Mouse (Mus musculus): ENCODE data around the gene Pum2.
"Not testable (repeated sequence)": the region's sequence is repeated elsewhere in the genome, so short reads cannot be mapped to it uniquely, and the experiment has no call there.

Gene Pum2

GRCm38 (mm10) chr12:8673974-8674306 lies at the start of gene Pum2:
Pum2 (plus strand) TSS chr12:8674134.
- peak; percentile 73 for DNase-seq (ENCODE audit: low read depth)

- DNase-seq (ENCODE audit: low read depth) = no peak
Measured at GRCm38 (mm10) chr12:8629537-8629936, 44.4 kb upstream of the Pum2 start.

GRCm38 (mm10) chr12:8631691-8632090 lies 42.2 kb upstream of the Pum2 start:
- DNase-seq (ENCODE audit: low read depth) = no peak

- DNase-seq (ENCODE audit: low read depth) = no peak
Measured at GRCm38 (mm10) chr12:8632737-8633365, 41.1 kb upstream of the Pum2 start.

GRCm38 (mm10) chr12:8634306-8634705 lies 39.6 kb upstream of the Pum2 start:
- no peak for DNase-seq (ENCODE audit: low read depth)

GRCm38 (mm10) chr12:8635546-8635945 lies 38.4 kb upstream of the Pum2 start:
- DNase-seq (ENCODE audit: low read depth) = no peak

GRCm38 (mm10) chr12:8636945-8637344 lies 37.0 kb upstream of the Pum2 start:
- no peak for DNase-seq (ENCODE audit: low read depth)

GRCm38 (mm10) chr12:8638411-8639087 lies 35.4 kb upstream of the Pum2 start:
- DNase-seq (ENCODE audit: low read depth) = peak; percentile 83

GRCm38 (mm10) chr12:8640186-8640585 lies 33.7 kb upstream of the Pum2 start:
- not testable (repeated sequence) for DNase-seq (ENCODE audit: low read depth)

GRCm38 (mm10) chr12:8640711-8641424 lies 33.1 kb upstream of the Pum2 start:
- DNase-seq (ENCODE audit: low read depth) = peak; percentile 80

- no peak for DNase-seq (ENCODE audit: low read depth)
Measured at GRCm38 (mm10) chr12:8641425-8641735, 32.6 kb upstream of the Pum2 start.

- DNase-seq (ENCODE audit: low read depth) = not testable (repeated sequence)
Measured at GRCm38 (mm10) chr12:8648211-8648610, 25.7 kb upstream of the Pum2 start.

GRCm38 (mm10) chr12:8650027-8650426 lies 23.9 kb upstream of the Pum2 start:
- DNase-seq (ENCODE audit: low read depth) = not testable (repeated sequence)

GRCm38 (mm10) chr12:8656596-8656995 lies 17.3 kb upstream of the Pum2 start:
- DNase-seq (ENCODE audit: low read depth) = no peak

GRCm38 (mm10) chr12:8657116-8657515 lies 16.8 kb upstream of the Pum2 start:
- no peak for DNase-seq (ENCODE audit: low read depth)

GRCm38 (mm10) chr12:8657629-8658366 lies 16.1 kb upstream of the Pum2 start:
- no peak for DNase-seq (ENCODE audit: low read depth)

GRCm38 (mm10) chr12:8659406-8660279 lies 14.3 kb upstream of the Pum2 start:
- no peak for DNase-seq (ENCODE audit: low read depth)

- DNase-seq (ENCODE audit: low read depth) = no peak
Measured at GRCm38 (mm10) chr12:8661747-8662146, 12.2 kb upstream of the Pum2 start.

GRCm38 (mm10) chr12:8662175-8662574 lies 11.8 kb upstream of the Pum2 start:
- DNase-seq (ENCODE audit: low read depth) = no peak

- DNase-seq (ENCODE audit: low read depth) = no peak
Measured at GRCm38 (mm10) chr12:8662721-8663120, 11.2 kb upstream of the Pum2 start.

GRCm38 (mm10) chr12:8667473-8668255 lies 6.3 kb upstream of the Pum2 start:
- no peak for DNase-seq (ENCODE audit: low read depth)
